Mouse (Mus musculus): ENCODE results near the gene Pold4.

- TF ChIP-seq CTCF (IDR thresholded peaks at IDR 0.05; ENCODE audit: extremely low read depth, insufficient read depth, low read length) (no peak), POLR2A (IDR thresholded peaks at IDR 0.05; ENCODE audit: extremely low read depth, insufficient read depth, low read length) (no peak)
These were observed 29.5 kb downstream of the Pold4 start for GRCm38 (mm10) chr19:4261038-4261698.

Data from cortical plate, adult 2 months (tissue).